Mouse (Mus musculus) heart, adult 2 months (tissue): ENCODE data around the gene Rasgef1b.

Experiments
- CTCF ChIP-seq: fragments of 200-600 bp; IDR thresholded peaks from 2 replicates; pipeline ENCODE4 v1.8.1; 2022; ENCODE audit warnings: antibody characterized with exemption, mild to moderate bottlenecking, moderate library complexity
- EP300 ChIP-seq: fragments of 200-500 bp; IDR thresholded peaks from 2 replicates; pipeline ENCODE4 v1.6.1; 2011; ENCODE audit warnings: low read depth, low read length, control low read depth; ENCODE audit not compliant: insufficient read depth
- POLR2A ChIP-seq: fragments of 200-500 bp; IDR thresholded peaks from 2 replicates; pipeline ENCODE4 v1.6.1; 2011; ENCODE audit warnings: mild to moderate bottlenecking, low read depth, low read length, control low read depth; ENCODE audit not compliant: insufficient read depth

- TF ChIP-seq CTCF (no peak), EP300 (no peak), POLR2A (no peak)
Observed at GRCm38 (mm10) chr5:99403325-99403724, 325.5 kb downstream of the Rasgef1b start.
